Mouse (Mus musculus) megakaryocyte, adult 5-6 weeks (primary cell): ENCODE results near the gene Cts8. TPM values are rescaled to one million over a fixed set of nuclear protein-coding genes. Genes with fewer than 3 reads are reported as not detected.

Experiments
- ATAC-seq: 2 replicates; pipeline ENCODE4 v1.8.0; 2016; ENCODE audit warnings: mild to moderate bottlenecking, inconsistent platforms; ENCODE audit not compliant: poor library complexity, severe bottlenecking
- total RNA-seq, 2 experiments: library from RNA; stranded (forward) in 1 of 2; stranded (reverse) in 1 of 2; fragments of 153-499, 151-499 nt in 1 of 2; fragments of 221-1000, 200-1000 nt in 1 of 2; gene quantifications; 2 replicates each; pipeline versions ENCODE4 v1.2.3 to v1.2.4; 2015 to 2017

The Cts8 gene
- not detected in 2 replicates for total RNA-seq (2015)
- total RNA-seq (2017), result not detected in 2 replicates

DNA sequence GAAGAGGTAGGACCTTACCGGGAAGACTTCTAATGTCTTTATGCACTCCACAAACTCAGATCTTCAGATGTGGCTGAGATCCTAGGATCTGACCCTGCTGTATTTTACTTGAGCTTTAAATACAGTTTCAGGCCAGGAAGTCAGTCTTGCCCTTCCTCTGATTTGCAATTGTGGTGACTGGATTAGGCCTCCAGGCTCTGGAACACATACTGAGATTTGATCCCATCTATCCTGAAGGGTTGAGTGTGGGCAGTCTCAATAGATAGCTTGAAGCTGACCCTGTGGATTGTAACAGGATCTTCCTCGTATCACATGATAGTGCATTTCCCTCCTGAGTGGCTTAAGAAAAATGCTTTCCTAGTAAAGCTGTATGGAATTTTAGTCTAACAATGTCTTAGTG lies at the start of gene Cts8:
Cts8 (minus strand) TSS at position 101 of the 400 bp plus-strand sequence.
- ATAC-seq, result no peak

- ATAC-seq, result no peak
These were observed 33.6 kb upstream of the Cts8 start, which contains the start of gene Gm49398 for GRCm38 (mm10) chr13:61288739-61289138. Gm49398 (minus strand) TSS chr13:61288839.

- peak; percentile 95 for ATAC-seq
These were observed 13.8 kb downstream of the Cts8 start for GRCm38 (mm10) chr13:61241076-61241947.

GRCm38 (mm10) chr13:61203310-61203709 lies 51.8 kb downstream of the Cts8 start, which contains the start of gene Cts6:
Cts6 (minus strand) TSS chr13:61203410.
- no peak for ATAC-seq

Other genes starting within 250 kb of the Cts8 start
- gene Ctsj, start 249.4 kb downstream of the Cts8 start, total RNA-seq (2015), result not detected in 2 replicates
- gene Ctsj, start 249.4 kb downstream of the Cts8 start, total RNA-seq (2017), result not detected in 2 replicates
- not detected in 2 replicates for gene Ctsq, start 214.7 kb downstream of the Cts8 start, total RNA-seq (2015)
- gene Ctsq, start 214.7 kb downstream of the Cts8 start, total RNA-seq (2017), result not detected in 2 replicates
- gene Ctsr, start 91.1 kb downstream of the Cts8 start, total RNA-seq (2015), result not detected in 2 replicates
- not detected in 2 replicates for gene Ctsr, start 91.1 kb downstream of the Cts8 start, total RNA-seq (2017)
- gene Cts6, start 51.9 kb downstream of the Cts8 start, total RNA-seq (2015), result not detected in 2 replicates
- gene Cts6, start 51.9 kb downstream of the Cts8 start, total RNA-seq (2017), result not detected in 2 replicates
- gene Gm49398, start 33.5 kb upstream of the Cts8 start, total RNA-seq (2015), result not detected in 2 replicates
- not detected in 2 replicates for gene Gm49398, start 33.5 kb upstream of the Cts8 start, total RNA-seq (2017)
- not detected in 2 replicates for gene Cts7, start 102.8 kb upstream of the Cts8 start, total RNA-seq (2015)
- gene Cts7, start 102.8 kb upstream of the Cts8 start, total RNA-seq (2017), result not detected in 2 replicates